Mouse (Mus musculus): Measurements from ENCODE around the gene Smg9.

The Smg9 gene

GRCm38 (mm10) chr7:24406528-24407344 is 7.3 kb downstream of the Smg9 start:
- DNase-seq (ENCODE audit: low read depth in 1 of 2, low spot score in 2 of 2): peak in 1 of 2 experiments; percentile 37

GRCm38 (mm10) chr7:24408186-24408585 is 8.8 kb downstream of the Smg9 start:
- no peak for DNase-seq (ENCODE audit: low read depth in 1 of 2, low spot score in 2 of 2)

GRCm38 (mm10) chr7:24410123-24410522 is 10.7 kb downstream of the Smg9 start:
- no peak for DNase-seq (ENCODE audit: low read depth in 1 of 2, low spot score in 2 of 2)

GRCm38 (mm10) chr7:24410831-24411230 is 11.4 kb downstream of the Smg9 start:
- DNase-seq (ENCODE audit: low read depth in 1 of 2, low spot score in 2 of 2): no peak

GRCm38 (mm10) chr7:24413630-24414029 is 14.2 kb downstream of the Smg9 start:
- no peak for DNase-seq (ENCODE audit: low read depth in 1 of 2, low spot score in 2 of 2)

GRCm38 (mm10) chr7:24415261-24415660 is 15.8 kb downstream of the Smg9 start:
- DNase-seq (ENCODE audit: low read depth in 1 of 2, low spot score in 2 of 2): no peak

- no peak for DNase-seq (ENCODE audit: low read depth in 1 of 2, low spot score in 2 of 2)
Observed at GRCm38 (mm10) chr7:24419579-24419978, 20.2 kb downstream of the Smg9 start.

GRCm38 (mm10) chr7:24421648-24422047 is 22.2 kb downstream of the Smg9 start:
- no peak for DNase-seq (ENCODE audit: low read depth in 1 of 2, low spot score in 2 of 2)

GRCm38 (mm10) chr7:24422251-24422650 is 22.8 kb downstream of the Smg9 start:
- DNase-seq (ENCODE audit: low read depth in 1 of 2, low spot score in 2 of 2): no peak

- DNase-seq (ENCODE audit: low read depth in 1 of 2, low spot score in 2 of 2): no peak
Observed at GRCm38 (mm10) chr7:24423107-24423763, 23.8 kb downstream of the Smg9 start.

GRCm38 (mm10) chr7:24423956-24424732 is 24.7 kb downstream of the Smg9 start:
- no peak for DNase-seq (ENCODE audit: low read depth in 1 of 2, low spot score in 2 of 2)

- DNase-seq (ENCODE audit: low read depth in 1 of 2, low spot score in 2 of 2): no peak
Observed at GRCm38 (mm10) chr7:24425919-24426318, 26.5 kb downstream of the Smg9 start.

- DNase-seq (ENCODE audit: low read depth in 1 of 2, low spot score in 2 of 2): no peak
Observed at GRCm38 (mm10) chr7:24427168-24427567, 27.7 kb downstream of the Smg9 start.

- no peak for DNase-seq (ENCODE audit: low read depth in 1 of 2, low spot score in 2 of 2)
Observed at GRCm38 (mm10) chr7:24428725-24429124, 29.3 kb downstream of the Smg9 start.

- no peak for DNase-seq (ENCODE audit: low read depth in 1 of 2, low spot score in 2 of 2)
Observed at GRCm38 (mm10) chr7:24429413-24430112, 30.1 kb downstream of the Smg9 start.

GRCm38 (mm10) chr7:24430551-24431345 is 31.3 kb downstream of the Smg9 start:
- no peak for DNase-seq (ENCODE audit: low read depth in 1 of 2, low spot score in 2 of 2)

- DNase-seq (ENCODE audit: low read depth in 1 of 2, low spot score in 2 of 2): no peak
Observed at GRCm38 (mm10) chr7:24431713-24432112, 32.3 kb downstream of the Smg9 start.

GRCm38 (mm10) chr7:24435305-24435704 is 35.9 kb downstream of the Smg9 start:
- no peak for DNase-seq (ENCODE audit: low read depth in 1 of 2, low spot score in 2 of 2)

GRCm38 (mm10) chr7:24437981-24438380 is 38.6 kb downstream of the Smg9 start:
- DNase-seq (ENCODE audit: low read depth in 1 of 2, low spot score in 2 of 2): no peak

- DNase-seq (ENCODE audit: low read depth in 1 of 2, low spot score in 2 of 2): no peak
Observed at GRCm38 (mm10) chr7:24439191-24439590, 39.8 kb downstream of the Smg9 start.
